Mouse (Mus musculus) kidney, adult 2 months (tissue): Measurements from ENCODE around the gene Hdlbp. TPM values are rescaled to one million over a fixed set of nuclear protein-coding genes. Genes with fewer than 3 reads are reported as not detected.

Experiments used
- DNase-seq: peaks from one replicate; pipeline ENCODE4 v3.0.0; 2021
- H3K27ac ChIP-seq: fragments of 200-500 bp; 2 replicates; pipeline ENCODE4 v1.5.1; 2012; ENCODE audit warnings: low read depth, low read length, control low read depth, inconsistent platforms; ENCODE audit not compliant: insufficient read depth
- H3K27me3 ChIP-seq: fragments of 200-500 bp; replicated peaks from 2 replicates; pipeline ENCODE4 v1.6.1; 2012; ENCODE audit warnings: mild to moderate bottlenecking, moderate library complexity, low read length, inconsistent platforms; ENCODE audit not compliant: control insufficient read depth, insufficient read depth
- H3K36me3 ChIP-seq: fragments of 200-500 bp; 2 replicates; pipeline ENCODE4 v1.6.1; 2012; ENCODE audit warnings: mild to moderate bottlenecking, moderate library complexity, low read length, inconsistent platforms; ENCODE audit not compliant: control insufficient read depth, insufficient read depth
- H3K4me1 ChIP-seq: fragments of 200-500 bp; 2 replicates; pipeline ENCODE4 v1.6.1; 2011; ENCODE audit warnings: low read length; ENCODE audit not compliant: control insufficient read depth, insufficient read depth
- H3K4me3 ChIP-seq: fragments of 200-500 bp; 2 replicates; pipeline ENCODE4 v1.5.1; 2011; ENCODE audit warnings: mild to moderate bottlenecking, low read depth, low read length, control low read depth; ENCODE audit not compliant: insufficient read depth
- CTCF ChIP-seq: fragments of 200-500 bp; conservative IDR thresholded peaks from 2 replicates; pipeline ENCODE4 v1.5.1; 2011; ENCODE audit warnings: low read depth, mild to moderate bottlenecking, control low read depth, low read length, moderate library complexity, mixed read lengths; ENCODE audit not compliant: insufficient read depth, insufficient read length
- POLR2A ChIP-seq: fragments of 200-500 bp; IDR thresholded peaks from one replicate; pipeline ENCODE4 v1.6.1; 2011; ENCODE audit warnings: low read depth, low read length, control low read depth
- WGBS: fragments of 180-500 bp; shearing (Covaris S2); methylation state at CpG from one replicate; pipeline ENCODE4 v1.1.7; 2018; 5-methylcytosine and 5-hydroxymethylcytosine counted together
- polyA plus RNA-seq: library from polyadenylated mRNA; depleted of rRNA; stranded (reverse); fragments of >200 nt; gene quantifications from 2 replicates; pipeline ENCODE4 v1.2.3, GENCODE M21; 2012; rRNA removed

Gene Hdlbp
- polyA plus RNA-seq, 1 experiment = 97.8 TPM

GRCm38 (mm10) chr1:93379117-93379516 is 99.5 kb downstream of the Hdlbp start:
- TF ChIP-seq POLR2A = no peak
- TF ChIP-seq CTCF = no peak
- Histone ChIP-seq H3K27me3 (no peaks in the 10 kb centered on the region), H3K4me1 (no peaks in the 10 kb centered on the region), H3K4me3 (no peak overlapping the region), H3K36me3 (no peaks in the 10 kb centered on the region), H3K27ac (no peak overlapping the region)
- 76% methylated on average over 5 of the region's 5 CpGs for WGBS
- no peak for DNase-seq

- Histone ChIP-seq H3K4me1 (no peaks in the 10 kb centered on the region), H3K36me3 (no peaks in the 10 kb centered on the region), H3K27me3 (no peaks in the 10 kb centered on the region), H3K27ac (no peak overlapping the region), H3K4me3 (no peak overlapping the region)
- DNase-seq = no peak
- WGBS = 70% methylated on average over 5 of the region's 5 CpGs
- TF ChIP-seq CTCF (no peak), POLR2A (no peak)
Measured at GRCm38 (mm10) chr1:93377307-93377706, 101.3 kb downstream of the Hdlbp start.

GRCm38 (mm10) chr1:93373665-93374064 is 105.0 kb downstream of the Hdlbp start, which contains the start of gene Ano7:
Gene Ano7 (plus strand): TSS chr1:93373930.
- H3K4me3 ChIP-seq = no peak within 1 kb of the TSS
- WGBS = 75% methylated on average over 4 of the region's 4 CpGs
- no peaks in the 10 kb centered on the region for H3K27me3 ChIP-seq
- no peaks in the 10 kb centered on the region for H3K4me1 ChIP-seq
- no peak within 1 kb of the TSS for H3K27ac ChIP-seq
- no peak for TF ChIP-seq CTCF
- TF ChIP-seq POLR2A = no peak
- no peak for DNase-seq
- H3K36me3 ChIP-seq = no peaks in the 10 kb centered on the region

- DNase-seq = no peak
- Histone ChIP-seq H3K27me3 (no peaks in the 10 kb centered on the region), H3K36me3 (no peaks in the 10 kb centered on the region), H3K4me1 (no peaks in the 10 kb centered on the region), H3K4me3 (no peak overlapping the region), H3K27ac (no peak overlapping the region)
- TF ChIP-seq CTCF (no peak), POLR2A (no peak)
- WGBS = 89% methylated on average over 6 of the region's 6 CpGs
Measured at GRCm38 (mm10) chr1:93365641-93366040, 113.0 kb downstream of the Hdlbp start.

- 91% methylated on average over 4 of the region's 4 CpGs for WGBS
- no peaks in the 10 kb centered on the region for H3K4me1 ChIP-seq
- H3K27me3 ChIP-seq = no peaks in the 10 kb centered on the region
- no peak overlapping the region for H3K4me3 ChIP-seq
- H3K36me3 ChIP-seq = no peaks in the 10 kb centered on the region
- no peak overlapping the region for H3K27ac ChIP-seq
- no peak for TF ChIP-seq POLR2A
- no peak for TF ChIP-seq CTCF
- DNase-seq = no peak
Measured at GRCm38 (mm10) chr1:93362661-93363060, 116.0 kb downstream of the Hdlbp start.

Other genes starting within 250 kb of the Hdlbp start
- gene Sned1, start 243.0 kb downstream of the Hdlbp start, polyA plus RNA-seq = 8.8 and 10.0 TPM in 2 replicates
- 12.7 and 16.0 TPM in 2 replicates for gene Mterf4, start 172.9 kb downstream of the Hdlbp start, polyA plus RNA-seq
- 4.0 and 4.5 TPM in 2 replicates for gene Ppp1r7, start 136.0 kb downstream of the Hdlbp start, polyA plus RNA-seq
- 0.95 and 1.2 TPM in 2 replicates for gene Pask, start 135.3 kb downstream of the Hdlbp start, polyA plus RNA-seq
- gene Ano7, start 104.9 kb downstream of the Hdlbp start, polyA plus RNA-seq = 0.04 and 0.05 TPM in 2 replicates
- gene Farp2, start 33.3 kb upstream of the Hdlbp start, polyA plus RNA-seq = 10.4 and 12.5 TPM in 2 replicates
- gene Stk25, start 179.8 kb upstream of the Hdlbp start, polyA plus RNA-seq = 102 and 103 TPM in 2 replicates
- gene Bok, start 206.8 kb upstream of the Hdlbp start, polyA plus RNA-seq = 55.9 and 62.3 TPM in 2 replicates